Mouse (Mus musculus) retina, embryonic 14.5 days (tissue): ENCODE measurements around the gene Vstm4.

Experiments used
- DNase-seq: peaks from one replicate; pipeline ENCODE4 v3.0.0-alpha.2; 2015; ENCODE audit warnings: low spot score

The Vstm4 gene

GRCm38 (mm10) chr14:32947512-32947911, 91.0 kb downstream of the Vstm4 start:
- no peak for DNase-seq

- peak; percentile 79 for DNase-seq
These were observed 94.1 kb downstream of the Vstm4 start for GRCm38 (mm10) chr14:32950312-32951301.

GRCm38 (mm10) chr14:32956486-32956885, 99.9 kb downstream of the Vstm4 start:
- DNase-seq, result no peak

GRCm38 (mm10) chr14:32958671-32959070, 102.1 kb downstream of the Vstm4 start:
- no peak for DNase-seq

GRCm38 (mm10) chr14:32960481-32960880, 103.9 kb downstream of the Vstm4 start:
- peak; percentile 90 for DNase-seq

- DNase-seq, result no peak
These were observed 108.2 kb downstream of the Vstm4 start for GRCm38 (mm10) chr14:32964742-32965141.

GRCm38 (mm10) chr14:32970700-32971099, 114.1 kb downstream of the Vstm4 start:
- DNase-seq, result no peak

GRCm38 (mm10) chr14:32984176-32984738, 127.7 kb downstream of the Vstm4 start:
- DNase-seq, result no peak

- no peak for DNase-seq
These were observed 130.1 kb downstream of the Vstm4 start for GRCm38 (mm10) chr14:32986659-32987058.
